Mouse (Mus musculus) brain, embryonic 14.5 days (tissue): ENCODE data around the gene Itga9. TPM values are rescaled to one million over a fixed set of nuclear protein-coding genes. Genes with fewer than 3 reads are reported as not detected.

Source experiments
- DNase-seq: peaks from one replicate; pipeline ENCODE4 v3.0.0-alpha.2; 2011; ENCODE audit warnings: low read depth
- CTCF ChIP-seq: fragments of 200-500 bp; IDR thresholded peaks from 2 replicates; pipeline ENCODE4 v1.5.1; 2012; ENCODE audit warnings: inconsistent platforms, mild to moderate bottlenecking, moderate library complexity, borderline replicate concordance; ENCODE audit not compliant: insufficient read depth, insufficient read length; ENCODE audit errors: extremely low read depth
- POLR2A ChIP-seq: fragments of 200-500 bp; IDR thresholded peaks from 2 replicates; pipeline ENCODE4 v1.6.1; 2012; ENCODE audit warnings: mild to moderate bottlenecking, inconsistent platforms, borderline replicate concordance; ENCODE audit not compliant: poor library complexity, insufficient read depth, insufficient read length, severe bottlenecking; ENCODE audit errors: extremely low read depth
- polyA plus RNA-seq: library from polyadenylated mRNA; depleted of rRNA; stranded (reverse); fragments of >200 nt; gene quantifications from 2 replicates; pipeline ENCODE4 v1.2.3, GENCODE M21; 2012; rRNA removed

The Itga9 gene
- polyA plus RNA-seq, 1 experiment, result 3.0 TPM

DNA sequence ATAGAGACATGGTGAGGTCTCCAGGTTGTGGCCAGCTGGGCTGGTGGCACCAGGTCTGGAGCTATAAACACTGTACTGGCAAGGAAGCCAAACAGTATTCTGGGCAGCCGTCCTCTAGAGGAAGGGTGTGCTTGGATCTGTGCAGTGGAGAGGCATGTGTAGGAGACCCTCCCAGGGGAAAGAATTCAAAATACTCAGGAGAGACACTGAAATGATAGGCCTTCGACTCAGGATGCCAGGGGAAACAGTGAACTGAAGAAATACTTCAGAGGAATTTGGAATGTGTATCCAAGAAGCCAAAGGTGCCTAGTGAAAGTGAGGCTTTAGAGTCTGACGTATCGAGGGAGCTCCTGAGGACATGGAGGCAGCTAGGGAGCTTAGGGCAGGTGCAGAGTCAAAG lies 343.2 kb downstream of the Itga9 start:
- DNase-seq, result no peak
- TF ChIP-seq POLR2A (no peak), CTCF (no peak)

DNA sequence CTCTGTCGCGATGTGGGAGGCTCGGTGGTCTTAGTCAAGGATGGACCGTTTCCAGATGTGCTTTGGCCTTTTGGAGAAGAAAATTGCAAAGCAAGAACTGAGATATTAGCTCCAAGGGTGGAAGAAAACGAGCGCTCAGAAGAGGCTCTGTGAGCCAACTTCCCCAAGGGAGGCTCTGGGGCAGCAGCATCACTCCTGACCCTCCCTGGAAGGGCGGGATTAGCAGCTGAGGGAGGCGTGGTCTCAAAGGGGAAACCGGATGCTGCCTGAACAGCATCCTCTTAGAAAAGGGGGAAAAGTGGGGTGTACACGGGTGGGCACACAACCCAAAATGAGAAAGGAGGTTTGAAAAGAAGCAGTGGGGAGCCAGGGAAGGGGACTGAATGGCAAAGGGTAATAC lies 343.6 kb downstream of the Itga9 start:
- TF ChIP-seq CTCF, result no peak
- no peak for TF ChIP-seq POLR2A
- DNase-seq, result no peak

Other genes with a start within 250 kb of the Itga9 start
- gene Eomes, start 128.5 kb upstream of the Itga9 start, polyA plus RNA-seq, result 12.6 and 33.7 TPM in 2 replicates
- gene Golga4, start 100.4 kb upstream of the Itga9 start, polyA plus RNA-seq, result 44.5 and 60.5 TPM in 2 replicates